Mouse (Mus musculus): ENCODE data around the gene Ptgr1.

The Ptgr1 gene

DNA sequence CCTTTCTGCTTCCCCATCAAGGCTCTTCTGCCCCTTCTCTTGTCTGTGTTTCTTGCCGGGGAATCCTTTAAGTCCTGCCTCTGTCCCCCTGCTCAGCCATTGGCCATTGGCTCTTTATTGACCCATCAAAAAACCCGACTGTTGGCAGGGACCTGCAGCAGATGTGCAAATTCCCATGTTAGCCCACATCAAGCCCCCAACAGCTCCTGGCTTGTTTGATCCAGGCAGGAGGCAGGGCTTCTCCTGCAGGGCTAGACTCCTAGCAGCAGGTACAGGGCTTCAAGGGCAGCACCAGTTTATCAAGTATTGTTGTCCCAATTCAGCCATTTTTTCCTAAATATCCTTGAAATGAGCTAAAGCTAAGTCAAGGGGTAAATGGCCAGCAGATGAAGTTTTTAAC, 60.8 kb downstream of the Ptgr1 start:
- no peak for DNase-seq (ENCODE audit: low spot score)

- DNase-seq (ENCODE audit: low spot score): no peak
Observed at GRCm38 (mm10) chr4:58925664-58926063, 61.3 kb downstream of the Ptgr1 start.

DNA sequence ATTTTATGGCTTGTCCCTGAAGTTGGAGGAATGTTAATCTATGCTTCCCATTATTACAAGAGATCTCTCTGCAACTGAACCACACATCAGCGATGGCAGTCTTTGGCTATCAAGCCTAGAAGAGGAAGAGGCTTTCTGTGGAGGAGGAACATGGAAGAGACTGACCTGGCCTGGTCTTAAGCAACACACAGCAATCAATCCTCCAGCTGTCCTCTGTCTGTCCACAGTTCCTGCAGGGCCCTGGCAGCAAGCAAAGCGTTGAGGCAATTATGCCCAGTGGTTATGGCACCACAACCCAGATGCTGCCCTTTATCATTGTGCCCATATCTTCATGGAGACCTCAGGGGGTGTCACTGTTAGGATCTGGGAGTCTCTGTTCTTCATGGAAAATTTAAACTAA, 63.0 kb downstream of the Ptgr1 start:
- DNase-seq (ENCODE audit: low spot score): no peak
